Comparison of ENCODE assay signal across 9 mouse cellular contexts in the genomic region with DNA sequence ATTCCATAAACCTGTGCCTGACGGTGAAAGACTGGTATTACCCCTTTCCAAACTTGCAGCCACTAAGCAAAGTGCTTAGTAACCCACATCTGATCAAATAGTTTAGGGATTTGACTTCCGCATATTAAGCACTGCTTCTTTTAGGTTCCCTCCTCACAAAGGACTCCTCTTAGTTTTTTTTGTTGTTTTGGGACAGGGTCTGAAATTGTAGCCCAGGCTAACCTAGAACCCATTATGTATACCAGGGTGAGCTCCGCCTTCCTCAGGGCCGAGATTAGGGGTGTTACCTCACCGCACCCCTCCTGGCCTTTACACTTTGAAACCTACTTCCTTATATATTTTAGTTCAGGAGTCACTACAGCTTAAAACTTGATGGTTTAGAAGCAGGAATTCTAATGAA. TPM values are rescaled to one million over a fixed set of nuclear protein-coding genes. Genes with fewer than 3 reads are reported as not detected.
A peak's percentile ranks its signal among the peaks of the same experiment; 100 is the strongest.
DNase-seq lines count a peak whose midpoint lies in the region; ATAC-seq and TF ChIP-seq lines count a peak whose summit lies in the region.
"Had no signal": no experiment of that assay in that cellular context is flagged by ENCODE, and none has a peak within 500 bp of the region (broad histone marks: within the 10 kb centered on the region; RNA-seq: fewer than 3 reads in every experiment).

No protein-coding gene starts in this region.

- intact Hi-C loops in heart, adult 2 months (cut with DNase I), result no loop called here

- no peak for ATAC-seq in hindbrain, embryonic 12.5 days (ENCODE audit: low FRiP score)

- peaks cover 22% of the 10 kb centered on the region for H3K4me1 ChIP-seq in heart, adult 2 months (ENCODE audit: control insufficient read depth, insufficient read depth, low read length)
- peaks cover 88% of the 10 kb centered on the region for H3K4me1 ChIP-seq in E14TG2a.4 (replicated peaks; ENCODE audit: low read depth, low read length)
- peaks cover 52% of the 10 kb centered on the region for H3K4me1 ChIP-seq in hindbrain, embryonic 12.5 days
- peaks cover 82% of the 10 kb centered on the region for H3K4me1 ChIP-seq in midbrain, embryonic 10.5 days

- H3K27ac ChIP-seq in heart, adult 2 months, result peak overlapping the region; percentile 99
- H3K27ac ChIP-seq in hindbrain, embryonic 12.5 days, result no peak overlapping the region
- 0 out of 2 replicates have a peak overlapping the region, but pooled peaks have one; percentile 84 for H3K27ac ChIP-seq in midbrain, embryonic 10.5 days (replicated peaks)

- no peak for TF ChIP-seq EP300 in heart, adult 2 months (IDR thresholded peaks at IDR 0.05; ENCODE audit: insufficient read depth, low read depth, low read length)

- WGBS in heart, adult 2 months, result 36% methylated on average over 5 of the region's 5 CpGs
- 48% methylated on average over 5 of the region's 5 CpGs for WGBS in hindbrain, embryonic 12.5 days
- WGBS in midbrain, embryonic 10.5 days, result 41% methylated on average over 5 of the region's 5 CpGs

- no peaks in the 10 kb centered on the region for H3K9me3 ChIP-seq in E14TG2a.4 (ENCODE audit: low read length)
- H3K9me3 ChIP-seq in hindbrain, embryonic 12.5 days (replicated peaks), result no peaks in the 10 kb centered on the region
- no peaks in the 10 kb centered on the region for H3K9me3 ChIP-seq in midbrain, embryonic 10.5 days (replicated peaks)

- no peak overlapping the region for H3K9ac ChIP-seq in heart, adult 2 months (ENCODE audit: low read depth, low read length)
- no peak overlapping the region for H3K9ac ChIP-seq in hindbrain, embryonic 12.5 days

- peak overlapping the region; percentile 90 for H3K4me2 ChIP-seq in hindbrain, embryonic 12.5 days (replicated peaks)

- TF ChIP-seq CTCF in heart, adult 2 months (IDR thresholded peaks at IDR 0.05), result no peak
- TF ChIP-seq CTCF in E14TG2a.4 (conservative IDR thresholded peaks at IDR 0.05; ENCODE audit: low read length), result no peak

- TF ChIP-seq POLR2A in heart, adult 2 months (IDR thresholded peaks at IDR 0.05; ENCODE audit: insufficient read depth, low read depth, low read length), result no peak

- peaks cover 3% of the 10 kb centered on the region; the same call in 1 of the 2 replicates for H3K36me3 ChIP-seq in heart, adult 2 months (ENCODE audit: control insufficient read depth, insufficient read depth, low read length)
- no peaks in the 10 kb centered on the region for H3K36me3 ChIP-seq in E14TG2a.4 (ENCODE audit: insufficient read depth, low read length)
- no peaks in the 10 kb centered on the region for H3K36me3 ChIP-seq in hindbrain, embryonic 12.5 days
- H3K36me3 ChIP-seq in midbrain, embryonic 10.5 days, result no peaks in the 10 kb centered on the region

- H3K79me2 ChIP-seq in heart, adult 2 months (replicated peaks; ENCODE audit: control insufficient read depth, insufficient read depth, low read length), result no peaks in the 10 kb centered on the region

- no peak for DNase-seq in heart, adult 2 months
- no peak for DNase-seq in heart, postnatal 4 days
- no peak for DNase-seq in midbrain, embryonic 10.5 days (ENCODE audit: low spot score)
- no peak for DNase-seq in adipocyte (ENCODE audit: low spot score)
- no peak for DNase-seq in layer of hippocampus, adult 9-11 months
- no peak for DNase-seq in layer of hippocampus, adult 8-10 months (ENCODE audit: low spot score in 2 of 2)
- DNase-seq: layer of hippocampus, postnatal 36 days had no signal

- no peaks in the 10 kb centered on the region for H3K27me3 ChIP-seq in heart, adult 2 months (ENCODE audit: control insufficient read depth, insufficient read depth, low read length)
- peaks cover 12% of the 10 kb centered on the region for H3K27me3 ChIP-seq in E14TG2a.4 (ENCODE audit: insufficient read depth, low read length)
- no peaks in the 10 kb centered on the region for H3K27me3 ChIP-seq in hindbrain, embryonic 12.5 days
- H3K27me3 ChIP-seq in midbrain, embryonic 10.5 days (ENCODE audit: low read depth, poor library complexity, severe bottlenecking), result peaks cover 8% of the 10 kb centered on the region

- H3K4me3 ChIP-seq in heart, adult 2 months, result peak overlapping the region; percentile 61; the same call in 1 of the 2 replicates
- H3K4me3 ChIP-seq in E14TG2a.4 (replicated peaks; ENCODE audit: low read length), result peak overlapping the region; percentile 78
- H3K4me3 ChIP-seq in hindbrain, embryonic 12.5 days, result no peak overlapping the region
- H3K4me3 ChIP-seq in midbrain, embryonic 10.5 days, result peak overlapping the region; percentile 65

RNA-seq across cellular contexts. Expression of a gene that starts 5.5 kb away (rescaled TPM):
- total RNA-seq in heart, adult 2 months (2021), result 10 to 100 TPM; 68.9 to 75.3 TPM
- 21.9 and 44.4 TPM in 2 replicates for polyA plus RNA-seq in heart, adult 2 months (2012; rRNA removed)
- total RNA-seq in heart, postnatal 4 days (2021), result 10 to 100 TPM; 67.8 to 71.5 TPM
- 38.8 and 40.4 TPM in 2 replicates for polyA plus RNA-seq in hindbrain, embryonic 12.5 days (2016; fragmentation: Nextera tagmentation; extraction: Ambion mirVana)
- polyA plus RNA-seq in midbrain, embryonic 10.5 days (2016; fragmentation: Nextera tagmentation; extraction: Ambion mirVana), result 22.9 and 24.3 TPM in 2 replicates
- 100 to 1,000 TPM; 140 to 201 (median 177) TPM for total RNA-seq in layer of hippocampus, adult 8-10 months (2022)

RNA-seq across cellular contexts. Expression of a gene that starts 14.7 kb away (rescaled TPM):
- 100 to 1,000 TPM in 1 of 2 experiments, 10 to 100 TPM in 1; 35.5 to 111 TPM for total RNA-seq in heart, adult 2 months (2021)
- 190 and 208 TPM in 2 replicates for polyA plus RNA-seq in heart, adult 2 months (2012; rRNA removed)
- total RNA-seq in heart, postnatal 4 days (2021), result 10 to 100 TPM; 26.3 to 27.6 TPM
- 1.2 and 1.3 TPM in 2 replicates for polyA plus RNA-seq in hindbrain, embryonic 12.5 days (2016; fragmentation: Nextera tagmentation; extraction: Ambion mirVana)
- 1.4 TPM in 2 replicates for polyA plus RNA-seq in midbrain, embryonic 10.5 days (2016; fragmentation: Nextera tagmentation; extraction: Ambion mirVana)
- total RNA-seq in layer of hippocampus, adult 8-10 months (2022), result 10 to 100 TPM; 86.6 to 99.6 (median 92.7) TPM

RNA-seq across cellular contexts. Expression of a gene that starts 14.9 kb away (rescaled TPM):
- total RNA-seq in heart, adult 2 months (2021), result 10 to 100 TPM; 18.7 to 20.7 TPM
- 17.5 and 25.2 TPM in 2 replicates for polyA plus RNA-seq in heart, adult 2 months (2012; rRNA removed)
- total RNA-seq in heart, postnatal 4 days (2021), result 10 to 100 TPM; 26.9 to 28.4 TPM
- polyA plus RNA-seq in hindbrain, embryonic 12.5 days (2016; fragmentation: Nextera tagmentation; extraction: Ambion mirVana), result 62.5 and 66.5 TPM in 2 replicates
- polyA plus RNA-seq in midbrain, embryonic 10.5 days (2016; fragmentation: Nextera tagmentation; extraction: Ambion mirVana), result 49.0 and 55.7 TPM in 2 replicates
- 10 to 100 TPM; 50.5 to 64.9 (median 59.4) TPM for total RNA-seq in layer of hippocampus, adult 8-10 months (2022)

RNA-seq across cellular contexts. Expression of a gene that starts 46.8 kb away (rescaled TPM):
- total RNA-seq in heart, adult 2 months (2021), result under 1 TPM; 0.50 to 0.77 TPM
- 2.8 and 3.0 TPM in 2 replicates for polyA plus RNA-seq in heart, adult 2 months (2012; rRNA removed)
- total RNA-seq in heart, postnatal 4 days (2021), result 1 to 10 TPM; 1.3 TPM
- 3.1 and 4.1 TPM in 2 replicates for polyA plus RNA-seq in hindbrain, embryonic 12.5 days (2016; fragmentation: Nextera tagmentation; extraction: Ambion mirVana)
- 1.3 TPM in 2 replicates for polyA plus RNA-seq in midbrain, embryonic 10.5 days (2016; fragmentation: Nextera tagmentation; extraction: Ambion mirVana)
- total RNA-seq in layer of hippocampus, adult 8-10 months (2022), result 100 to 1,000 TPM; 171 to 203 (median 197) TPM

RNA-seq across cellular contexts. Expression of a gene that starts 49.4 kb away (rescaled TPM):
- 100 to 1,000 TPM; 103 to 105 TPM for total RNA-seq in heart, adult 2 months (2021)
- 89.4 and 104 TPM in 2 replicates for polyA plus RNA-seq in heart, adult 2 months (2012; rRNA removed)
- total RNA-seq in heart, postnatal 4 days (2021), result 100 to 1,000 TPM; 171 to 183 TPM
- polyA plus RNA-seq in hindbrain, embryonic 12.5 days (2016; fragmentation: Nextera tagmentation; extraction: Ambion mirVana), result 67.2 and 68.4 TPM in 2 replicates
- 9.5 and 15.6 TPM in 2 replicates for polyA plus RNA-seq in midbrain, embryonic 10.5 days (2016; fragmentation: Nextera tagmentation; extraction: Ambion mirVana)
- 100 to 1,000 TPM; 919 to 985 (median 938) TPM for total RNA-seq in layer of hippocampus, adult 8-10 months (2022)
